Mouse (Mus musculus): Measurements from ENCODE around the gene E030018B13Rik. TPM values are rescaled to one million over a fixed set of nuclear protein-coding genes. Genes with fewer than 3 reads are reported as not detected.

E030018B13Rik gene
- polyA plus RNA-seq, 1 experiment from 2014 or later, result 0.19 TPM

GRCm38 (mm10) chr7:63888674-63889073 lies 28.0 kb upstream of the E030018B13Rik start:
- Histone ChIP-seq H3K4me3 (no peak overlapping the region), H3K4me2 (replicated peaks) (no peak overlapping the region), H3K4me1 (no peaks in the 10 kb centered on the region), H3K27me3 (replicated peaks) (no peaks in the 10 kb centered on the region), H3K27ac (no peak overlapping the region), H3K36me3 (peaks cover 25% of the 10 kb centered on the region), H3K9ac (no peak overlapping the region), H3K9me3 (no peaks in the 10 kb centered on the region)
- no peak for ATAC-seq (ENCODE audit: low FRiP score, low read depth)
- WGBS, result 85% methylated on average over 6 of the region's 6 CpGs

- Histone ChIP-seq H3K36me3 (peaks cover 25% of the 10 kb centered on the region), H3K9ac (no peak overlapping the region), H3K27ac (no peak overlapping the region), H3K4me3 (no peak overlapping the region), H3K4me1 (no peaks in the 10 kb centered on the region), H3K9me3 (no peaks in the 10 kb centered on the region), H3K27me3 (replicated peaks) (no peaks in the 10 kb centered on the region), H3K4me2 (replicated peaks) (no peak overlapping the region)
- ATAC-seq (ENCODE audit: low FRiP score, low read depth), result no peak
- 74% methylated on average over 9 of the region's 9 CpGs for WGBS
Observed at GRCm38 (mm10) chr7:63889116-63889975, 27.3 kb upstream of the E030018B13Rik start.

- Histone ChIP-seq H3K27ac (no peak overlapping the region), H3K4me1 (peaks cover 5% of the 10 kb centered on the region), H3K27me3 (replicated peaks) (no peaks in the 10 kb centered on the region), H3K9ac (no peak overlapping the region), H3K4me2 (replicated peaks) (no peak overlapping the region), H3K4me3 (no peak overlapping the region), H3K9me3 (no peaks in the 10 kb centered on the region), H3K36me3 (peaks cover 25% of the 10 kb centered on the region)
- ATAC-seq (ENCODE audit: low FRiP score, low read depth), result no peak
- WGBS, result 84% methylated on average over 43 of the region's 43 CpGs
Observed at GRCm38 (mm10) chr7:63891488-63892075, 25.1 kb upstream of the E030018B13Rik start.

GRCm38 (mm10) chr7:63893201-63893600 lies 23.5 kb upstream of the E030018B13Rik start:
- Histone ChIP-seq H3K27ac (no peak overlapping the region), H3K9me3 (no peaks in the 10 kb centered on the region), H3K4me2 (replicated peaks) (no peak overlapping the region), H3K9ac (no peak overlapping the region), H3K4me3 (no peak overlapping the region), H3K4me1 (peaks cover 17% of the 10 kb centered on the region), H3K27me3 (replicated peaks) (0 out of 2 replicates have a peak, but pooled peaks cover 5% of the 10 kb centered on the region), H3K36me3 (peaks cover 25% of the 10 kb centered on the region)
- no peak for ATAC-seq (ENCODE audit: low FRiP score, low read depth)
- WGBS, result 88% methylated on average over 5 of the region's 5 CpGs

- Histone ChIP-seq H3K4me2 (replicated peaks) (no peak overlapping the region), H3K36me3 (peaks cover 25% of the 10 kb centered on the region), H3K9ac (no peak overlapping the region), H3K27me3 (replicated peaks) (0 out of 2 replicates have a peak, but pooled peaks cover 5% of the 10 kb centered on the region), H3K27ac (no peak overlapping the region), H3K9me3 (no peaks in the 10 kb centered on the region), H3K4me3 (no peak overlapping the region), H3K4me1 (peaks cover 17% of the 10 kb centered on the region)
- WGBS, result 69% methylated on average over 4 of the region's 4 CpGs
- no peak for ATAC-seq (ENCODE audit: low FRiP score, low read depth)
Observed at GRCm38 (mm10) chr7:63893729-63894128, 22.9 kb upstream of the E030018B13Rik start.

GRCm38 (mm10) chr7:63894662-63895061 lies 22.0 kb upstream of the E030018B13Rik start:
- no peak for ATAC-seq (ENCODE audit: low FRiP score, low read depth)
- Histone ChIP-seq H3K27ac (no peak overlapping the region), H3K9me3 (no peaks in the 10 kb centered on the region), H3K4me1 (peaks cover 17% of the 10 kb centered on the region), H3K4me3 (no peak overlapping the region), H3K27me3 (replicated peaks) (0 out of 2 replicates have a peak, but pooled peaks cover 5% of the 10 kb centered on the region), H3K36me3 (peaks cover 18% of the 10 kb centered on the region), H3K9ac (no peak overlapping the region), H3K4me2 (replicated peaks) (no peak overlapping the region)
- 83% methylated on average over 4 of the region's 4 CpGs for whole genome bisulfite sequencing

- no peak overlapping the region for H3K4me3 ChIP-seq
Observed at GRCm38 (mm10) chr7:63895223-63895622, 21.4 kb upstream of the E030018B13Rik start.

GRCm38 (mm10) chr7:63896276-63896967 lies 20.2 kb upstream of the E030018B13Rik start:
- Histone ChIP-seq H3K27me3 (replicated peaks) (0 out of 2 replicates have a peak, but pooled peaks cover 5% of the 10 kb centered on the region), H3K9ac (peak overlapping the region; percentile 49), H3K4me2 (replicated peaks) (peak overlapping the region; percentile 64), H3K36me3 (0 out of 2 replicates have a peak, but pooled peaks cover under 1% of the 10 kb centered on the region), H3K27ac (no peak overlapping the region), H3K9me3 (no peaks in the 10 kb centered on the region), H3K4me1 (peaks cover 19% of the 10 kb centered on the region), H3K4me3 (peak overlapping the region; percentile 13; the same call in 1 of the 2 replicates)
- peak; percentile 26; the same call in 1 of the 2 replicates for ATAC-seq (ENCODE audit: low FRiP score, low read depth)
- 25% methylated on average over 17 of the region's 17 CpGs for WGBS

More at GRCm38 (mm10) chr7:63895223-63895622, 21.4 kb upstream of the E030018B13Rik start:
- WGBS, result 88% methylated on average over 3 of the region's 3 CpGs
- ATAC-seq (ENCODE audit: low FRiP score, low read depth), result no peak
- Histone ChIP-seq H3K9me3 (no peaks in the 10 kb centered on the region), H3K27ac (no peak overlapping the region), H3K4me2 (replicated peaks) (no peak overlapping the region), H3K4me1 (peaks cover 17% of the 10 kb centered on the region), H3K27me3 (replicated peaks) (0 out of 2 replicates have a peak, but pooled peaks cover 5% of the 10 kb centered on the region), H3K9ac (no peak overlapping the region), H3K36me3 (peaks cover 12% of the 10 kb centered on the region)

- H3K36me3 ChIP-seq, result no peaks in the 10 kb centered on the region
- ATAC-seq (ENCODE audit: low FRiP score, low read depth), result peak; percentile 80
- no peak overlapping the region for H3K27ac ChIP-seq
- peak overlapping the region; percentile 64 for H3K4me2 ChIP-seq (replicated peaks)
- peaks cover 25% of the 10 kb centered on the region for H3K4me1 ChIP-seq
- peak overlapping the region; percentile 13; the same call in 1 of the 2 replicates for H3K4me3 ChIP-seq
- H3K9ac ChIP-seq, result peak overlapping the region; percentile 49
- H3K27me3 ChIP-seq (replicated peaks), result 0 out of 2 replicates have a peak, but pooled peaks cover 5% of the 10 kb centered on the region
- 2% methylated on average over 22 of the region's 22 CpGs for WGBS
- no peaks in the 10 kb centered on the region for H3K9me3 ChIP-seq
Observed at GRCm38 (mm10) chr7:63896968-63897468, 19.6 kb upstream of the E030018B13Rik start.

- no peak overlapping the region for H3K4me3 ChIP-seq
Observed at GRCm38 (mm10) chr7:63897655-63898054, 19.0 kb upstream of the E030018B13Rik start.

GRCm38 (mm10) chr7:63898201-63898600 lies 18.5 kb upstream of the E030018B13Rik start:
- peaks cover 32% of the 10 kb centered on the region for H3K4me1 ChIP-seq
- H3K27ac ChIP-seq, result no peak overlapping the region
- no peak overlapping the region for H3K9ac ChIP-seq
- no peaks in the 10 kb centered on the region for H3K36me3 ChIP-seq
- WGBS, result 87% methylated on average over 6 of the region's 6 CpGs
- 0 out of 2 replicates have a peak, but pooled peaks cover 5% of the 10 kb centered on the region for H3K27me3 ChIP-seq (replicated peaks)
- no peak overlapping the region for H3K4me3 ChIP-seq
- H3K9me3 ChIP-seq, result no peaks in the 10 kb centered on the region
- H3K4me2 ChIP-seq (replicated peaks), result no peak overlapping the region
- ATAC-seq (ENCODE audit: low FRiP score, low read depth), result no peak

More at GRCm38 (mm10) chr7:63897655-63898054, 19.0 kb upstream of the E030018B13Rik start:
- Histone ChIP-seq H3K36me3 (no peaks in the 10 kb centered on the region), H3K4me2 (replicated peaks) (peak overlapping the region; percentile 64), H3K4me1 (peaks cover 26% of the 10 kb centered on the region), H3K9ac (0 out of 2 replicates have a peak overlapping the region, but pooled peaks have one; percentile 49), H3K27ac (no peak overlapping the region), H3K9me3 (no peaks in the 10 kb centered on the region), H3K27me3 (replicated peaks) (0 out of 2 replicates have a peak, but pooled peaks cover 5% of the 10 kb centered on the region)
- 41% methylated on average over 3 of the region's 3 CpGs for WGBS
- no peak for ATAC-seq (ENCODE audit: low FRiP score, low read depth)

All from neural tube, embryonic 12.5 days (tissue).